Mouse (Mus musculus): Measurements from ENCODE around the gene Lpar1. TPM values are rescaled to one million over a fixed set of nuclear protein-coding genes. Genes with fewer than 3 reads are reported as not detected.
"Not testable (repeated sequence)": the region's sequence is repeated elsewhere in the genome, so short reads cannot be mapped to it uniquely, and the experiment has no call there.

The Lpar1 gene
- polyA plus RNA-seq, 1 experiment from 2014 or later: 142 TPM

DNA sequence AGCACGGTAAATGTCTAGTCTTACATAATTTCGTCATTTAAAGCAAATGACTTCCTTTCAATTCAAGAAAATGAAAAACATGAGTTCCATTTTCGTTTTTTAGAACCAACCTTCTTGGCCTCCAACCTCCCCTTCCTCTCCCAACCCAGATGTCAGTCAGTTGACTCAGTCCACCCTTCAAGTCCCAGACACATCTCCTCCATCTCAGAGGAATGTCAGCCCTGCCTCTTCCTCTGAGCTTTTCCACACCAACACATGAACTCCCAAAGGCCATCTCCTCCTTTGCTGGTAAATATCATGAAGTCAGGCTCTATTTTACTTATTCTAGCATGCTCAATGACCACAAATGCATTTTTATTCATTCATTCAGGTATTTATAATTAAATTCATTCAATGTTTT is 10.5 kb downstream of the Lpar1 start:
- peaks cover 53% of the 10 kb centered on the region for H3K4me1 ChIP-seq
- 43% methylated on average over 3 of the region's 3 CpGs for WGBS
- no peak overlapping the region for H3K27ac ChIP-seq
- no peaks in the 10 kb centered on the region for H3K27me3 ChIP-seq
- peaks cover 42% of the 10 kb centered on the region for H3K36me3 ChIP-seq
- no peak overlapping the region for H3K4me3 ChIP-seq
- H3K9ac ChIP-seq: no peak overlapping the region
- H3K4me2 ChIP-seq: no peak overlapping the region
- H3K9me3 ChIP-seq: no peaks in the 10 kb centered on the region
- no peak for ATAC-seq (ENCODE audit: insufficient number of reproducible peaks, insufficient read depth, low FRiP score, low TSS enrichment, low read depth)

DNA sequence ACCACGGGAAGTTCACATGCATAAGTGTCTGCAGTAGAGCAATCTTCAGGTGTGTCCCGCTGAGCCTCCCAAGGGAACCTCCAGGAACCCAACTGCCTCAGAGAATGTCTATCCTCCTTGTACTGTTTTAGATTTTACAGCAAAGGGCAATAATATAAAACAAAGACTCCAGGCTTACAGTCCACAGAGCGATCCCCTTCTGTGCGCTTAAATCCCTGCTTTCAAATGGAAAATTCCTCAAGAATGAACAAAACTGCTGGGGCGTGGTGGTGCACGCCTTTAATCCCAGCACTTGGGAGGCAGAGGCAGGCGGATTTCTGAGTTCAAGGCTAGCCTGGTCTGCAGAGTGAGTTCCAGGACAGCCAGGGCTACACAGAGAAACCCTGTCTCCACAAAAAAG is 11.0 kb downstream of the Lpar1 start:
- H3K36me3 ChIP-seq: peaks cover 45% of the 10 kb centered on the region
- 90% methylated on average over 7 of the region's 7 CpGs for WGBS

DNA sequence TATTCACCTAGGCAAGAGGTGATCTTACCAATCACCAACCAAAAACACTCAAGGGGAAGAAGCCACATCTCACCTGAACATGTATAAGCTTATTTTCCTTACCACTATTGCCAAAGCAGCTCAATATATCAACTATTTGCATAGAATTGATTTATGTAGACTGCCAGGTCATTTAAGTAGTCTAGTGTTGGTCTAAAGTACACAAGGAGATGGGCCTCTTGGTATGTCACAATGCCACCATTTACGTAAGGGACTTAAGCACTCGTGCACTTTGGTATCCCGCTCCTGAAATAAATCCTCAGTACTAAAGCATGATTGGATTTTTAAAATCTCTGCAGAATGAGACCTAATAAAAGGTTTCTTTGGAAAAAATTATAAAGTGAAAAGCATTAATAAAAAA is 12.9 kb downstream of the Lpar1 start:
- no peak overlapping the region for H3K27ac ChIP-seq
- H3K4me3 ChIP-seq: no peak overlapping the region
- ATAC-seq (ENCODE audit: insufficient number of reproducible peaks, insufficient read depth, low FRiP score, low TSS enrichment, low read depth): no peak
- peaks cover 30% of the 10 kb centered on the region for H3K4me1 ChIP-seq
- H3K9ac ChIP-seq: no peak overlapping the region
- no peaks in the 10 kb centered on the region for H3K27me3 ChIP-seq
- H3K9me3 ChIP-seq: no peaks in the 10 kb centered on the region
- WGBS: 87% methylated on average over 3 of the region's 3 CpGs
- H3K36me3 ChIP-seq: peaks cover 41% of the 10 kb centered on the region
- H3K4me2 ChIP-seq: no peak overlapping the region

More for the DNA sequence above, 11.0 kb downstream of the Lpar1 start:
- not testable (repeated sequence) for H3K4me3 ChIP-seq; H3K27ac ChIP-seq; H3K27me3 ChIP-seq; ATAC-seq (ENCODE audit: insufficient number of reproducible peaks, insufficient read depth, low FRiP score, low TSS enrichment, low read depth); H3K4me2 ChIP-seq; H3K9ac ChIP-seq; H3K9me3 ChIP-seq
- peaks cover 48% of the 10 kb centered on the region for H3K4me1 ChIP-seq

DNA sequence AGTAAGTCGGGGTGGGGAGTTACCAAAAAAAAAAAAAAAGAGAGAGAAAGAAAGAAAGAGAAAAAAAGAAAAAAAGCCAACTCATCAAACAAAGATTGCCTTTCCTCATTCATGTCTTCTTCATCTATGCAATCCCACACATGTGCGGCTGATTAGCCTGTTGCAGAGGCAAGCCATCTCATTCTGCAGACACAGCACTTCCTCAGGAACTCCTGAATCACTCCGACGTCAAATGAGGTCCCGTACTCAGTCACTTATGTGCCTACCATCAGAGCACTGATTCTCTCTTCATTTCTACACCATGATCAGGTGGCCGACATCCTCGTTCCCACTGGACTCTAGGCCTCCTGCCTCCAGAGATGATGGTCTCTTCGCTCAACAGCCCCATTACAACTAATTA is 13.3 kb downstream of the Lpar1 start:
- Histone ChIP-seq H3K4me2 (no peak overlapping the region), H3K4me1 (peaks cover 26% of the 10 kb centered on the region), H3K9ac (no peak overlapping the region), H3K4me3 (no peak overlapping the region), H3K27me3 (no peaks in the 10 kb centered on the region), H3K36me3 (peaks cover 37% of the 10 kb centered on the region), H3K9me3 (no peaks in the 10 kb centered on the region), H3K27ac (no peak overlapping the region)
- WGBS: 48% methylated on average over 8 of the region's 8 CpGs
- ATAC-seq (ENCODE audit: insufficient number of reproducible peaks, insufficient read depth, low FRiP score, low TSS enrichment, low read depth): no peak

DNA sequence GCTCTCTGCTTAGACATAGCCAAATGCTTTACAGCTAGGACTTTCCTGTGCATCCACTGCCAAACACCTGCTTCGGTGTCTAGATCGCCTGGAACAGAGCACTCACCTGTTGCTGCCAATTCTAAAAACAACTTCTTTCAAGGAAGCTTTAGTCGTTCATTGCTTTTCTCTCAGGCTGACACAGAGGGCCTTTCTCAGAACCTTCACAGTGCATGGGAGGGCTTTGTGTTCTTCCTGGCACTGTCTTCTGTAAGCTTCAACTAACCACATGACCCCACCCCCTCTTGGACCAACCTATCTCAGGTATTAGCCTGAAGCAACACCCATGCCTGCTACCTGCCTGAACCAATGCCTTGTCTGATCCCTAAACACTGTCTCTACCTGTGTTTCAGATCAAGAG is 15.0 kb downstream of the Lpar1 start:
- H3K4me3 ChIP-seq: no peak overlapping the region
- H3K27ac ChIP-seq: 0 out of 2 replicates have a peak overlapping the region, but pooled peaks have one; percentile 23
- WGBS: 79% methylated on average over 3 of the region's 3 CpGs

DNA sequence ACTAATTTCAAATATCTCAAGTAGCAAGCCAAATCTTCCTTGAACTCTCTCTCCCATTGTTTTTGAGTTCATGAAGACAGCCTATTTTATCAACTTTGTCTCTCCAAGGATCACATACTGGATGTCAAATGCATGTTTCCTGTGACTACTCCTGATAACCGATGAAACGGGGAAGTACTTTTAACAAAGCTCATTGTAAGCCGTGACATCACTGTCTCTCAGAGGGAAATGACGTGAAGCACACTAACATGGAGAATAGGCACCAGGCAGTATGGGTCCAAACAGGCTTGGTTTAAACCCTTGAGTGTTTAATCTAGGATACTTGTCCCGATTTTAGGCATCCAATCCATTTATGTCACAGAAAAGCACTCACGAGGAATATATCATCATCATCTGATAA is 17.9 kb downstream of the Lpar1 start:
- 83% methylated on average over 6 of the region's 6 CpGs for WGBS
- H3K27me3 ChIP-seq: no peaks in the 10 kb centered on the region
- H3K4me3 ChIP-seq: no peak overlapping the region
- H3K27ac ChIP-seq: no peak overlapping the region
- H3K9ac ChIP-seq: no peak overlapping the region
- H3K36me3 ChIP-seq: peaks cover 10% of the 10 kb centered on the region; the same call in 1 of the 2 replicates
- no peaks in the 10 kb centered on the region for H3K9me3 ChIP-seq
- ATAC-seq (ENCODE audit: insufficient number of reproducible peaks, insufficient read depth, low FRiP score, low TSS enrichment, low read depth): no peak
- H3K4me1 ChIP-seq: peaks cover 33% of the 10 kb centered on the region
- H3K4me2 ChIP-seq: no peak overlapping the region

More for the DNA sequence above, 15.0 kb downstream of the Lpar1 start:
- Histone ChIP-seq H3K27me3 (no peaks in the 10 kb centered on the region), H3K4me2 (no peak overlapping the region), H3K4me1 (peaks cover 30% of the 10 kb centered on the region), H3K9ac (no peak overlapping the region), H3K9me3 (no peaks in the 10 kb centered on the region), H3K36me3 (peaks cover 27% of the 10 kb centered on the region)
- no peak for ATAC-seq (ENCODE audit: insufficient number of reproducible peaks, insufficient read depth, low FRiP score, low TSS enrichment, low read depth)

DNA sequence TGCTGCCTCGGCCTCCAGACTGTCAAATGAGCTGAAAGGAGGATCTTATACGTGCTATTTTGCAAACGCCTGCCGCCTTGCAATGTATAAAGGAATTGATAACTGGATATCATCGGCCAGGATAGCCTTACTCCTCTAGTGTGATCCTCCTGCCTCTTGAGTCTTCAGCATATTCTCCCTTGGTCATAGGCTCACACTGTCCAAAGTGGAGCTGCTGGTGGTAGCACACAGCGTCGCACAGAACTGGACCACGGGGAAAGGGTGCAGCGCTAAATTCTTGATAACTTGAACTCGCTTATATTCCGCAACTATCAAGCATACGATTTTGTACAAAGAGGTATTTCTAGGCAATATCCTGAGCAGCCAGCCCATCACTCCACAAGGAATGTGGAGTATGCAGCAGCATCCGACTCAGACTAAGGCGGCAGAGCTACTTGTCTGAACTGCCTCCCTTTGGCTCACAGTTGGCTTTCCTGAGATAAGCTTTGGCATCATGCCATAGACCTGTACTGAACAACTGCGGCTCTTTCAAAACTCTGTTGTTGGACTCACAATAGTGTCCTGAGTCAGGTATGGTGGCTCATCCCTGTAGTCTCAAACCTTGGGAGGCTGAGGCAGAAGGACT is 18.9 kb downstream of the Lpar1 start:
- ATAC-seq (ENCODE audit: insufficient number of reproducible peaks, insufficient read depth, low FRiP score, low TSS enrichment, low read depth): no peak
- H3K9me3 ChIP-seq: no peaks in the 10 kb centered on the region
- peaks cover 36% of the 10 kb centered on the region for H3K4me1 ChIP-seq
- no peak overlapping the region for H3K4me3 ChIP-seq
- 72% methylated on average over 15 of the region's 15 CpGs for WGBS
- H3K4me2 ChIP-seq: 0 out of 2 replicates have a peak overlapping the region, but pooled peaks have one; percentile 9
- 0 out of 2 replicates have a peak overlapping the region, but pooled peaks have one; percentile 16 for H3K9ac ChIP-seq
- 0 out of 2 replicates have a peak overlapping the region, but pooled peaks have one; percentile 12 for H3K27ac ChIP-seq
- H3K27me3 ChIP-seq: no peaks in the 10 kb centered on the region
- peaks cover 10% of the 10 kb centered on the region; the same call in 1 of the 2 replicates for H3K36me3 ChIP-seq

DNA sequence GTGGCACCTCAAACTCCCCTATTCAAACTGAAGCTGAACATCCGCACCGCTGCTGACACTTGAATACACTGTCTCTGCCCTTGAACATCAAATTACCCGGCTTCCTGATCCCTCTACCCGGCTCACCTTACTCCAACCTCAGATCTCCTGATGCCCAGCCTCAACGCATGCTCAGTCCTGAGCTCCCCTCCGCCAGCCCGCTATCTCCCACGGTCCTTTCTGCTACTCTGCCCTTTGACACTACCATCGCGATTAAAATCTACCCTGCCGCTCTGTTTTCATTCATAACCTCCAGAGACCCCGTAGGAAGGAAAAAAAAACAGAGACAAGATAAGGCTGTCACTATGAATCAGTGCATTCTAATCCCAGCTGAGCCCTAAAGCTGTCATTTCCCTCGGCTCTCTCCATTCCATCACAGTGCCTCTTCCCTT is 19.5 kb downstream of the Lpar1 start:
- Histone ChIP-seq H3K4me1 (peaks cover 41% of the 10 kb centered on the region), H3K27ac (0 out of 2 replicates have a peak overlapping the region, but pooled peaks have one; percentile 12), H3K9ac (0 out of 2 replicates have a peak overlapping the region, but pooled peaks have one; percentile 16), H3K4me3 (no peak overlapping the region), H3K9me3 (no peaks in the 10 kb centered on the region), H3K36me3 (peaks cover 10% of the 10 kb centered on the region; the same call in 1 of the 2 replicates), H3K4me2 (0 out of 2 replicates have a peak overlapping the region, but pooled peaks have one; percentile 9), H3K27me3 (no peaks in the 10 kb centered on the region)
- no peak for ATAC-seq (ENCODE audit: insufficient number of reproducible peaks, insufficient read depth, low FRiP score, low TSS enrichment, low read depth)
- WGBS: 24% methylated on average over 13 of the region's 13 CpGs

DNA sequence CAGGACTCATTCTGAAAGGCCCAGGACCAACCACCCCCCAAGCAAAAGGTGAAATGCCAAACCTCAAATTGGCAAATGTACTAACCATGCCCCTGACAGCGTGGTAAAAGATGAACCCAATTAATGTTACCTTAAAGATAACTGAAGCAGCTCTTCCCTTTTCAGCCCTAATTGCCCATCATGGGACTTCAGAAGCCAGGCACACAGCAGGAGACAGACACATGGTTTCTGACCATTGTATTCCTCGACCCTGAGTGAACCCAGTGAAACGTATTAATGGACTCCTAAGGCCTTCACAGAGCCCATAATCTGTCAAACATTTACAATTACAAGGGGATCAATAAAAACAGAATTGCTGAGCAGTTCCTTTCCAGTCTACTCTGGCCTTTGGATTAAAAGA is 20.2 kb downstream of the Lpar1 start:
- H3K4me2 ChIP-seq: no peak overlapping the region
- ATAC-seq (ENCODE audit: insufficient number of reproducible peaks, insufficient read depth, low FRiP score, low TSS enrichment, low read depth): no peak
- H3K36me3 ChIP-seq: peaks cover 5% of the 10 kb centered on the region; the same call in 1 of the 2 replicates
- 47% methylated on average over 3 of the region's 3 CpGs for WGBS
- H3K27ac ChIP-seq: no peak overlapping the region
- H3K4me1 ChIP-seq: peaks cover 47% of the 10 kb centered on the region
- H3K9me3 ChIP-seq: no peaks in the 10 kb centered on the region
- no peak overlapping the region for H3K4me3 ChIP-seq
- no peaks in the 10 kb centered on the region for H3K27me3 ChIP-seq
- H3K9ac ChIP-seq: no peak overlapping the region

DNA sequence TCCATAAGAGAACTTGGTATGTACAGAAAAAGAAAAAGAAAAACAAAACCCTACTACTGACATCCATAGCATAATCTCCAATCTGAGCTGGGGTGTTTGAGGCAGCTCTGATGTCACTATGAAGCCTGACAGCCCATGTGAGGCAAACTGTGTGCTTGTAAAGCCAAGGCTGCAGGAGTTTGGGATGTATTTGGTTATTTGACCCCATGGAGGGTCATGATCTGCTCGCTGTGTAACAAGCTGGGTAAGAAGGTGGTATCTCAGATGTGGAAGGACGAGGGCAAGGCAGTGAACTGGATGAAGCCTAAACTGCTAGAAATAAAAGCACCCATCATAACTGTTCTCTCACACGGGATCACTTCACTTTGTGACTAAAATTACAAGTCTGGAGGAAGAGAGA is 21.4 kb downstream of the Lpar1 start:
- ATAC-seq (ENCODE audit: insufficient number of reproducible peaks, insufficient read depth, low FRiP score, low TSS enrichment, low read depth): no peak
- no peak overlapping the region for H3K9ac ChIP-seq
- H3K4me3 ChIP-seq: no peak overlapping the region
- H3K4me2 ChIP-seq: no peak overlapping the region
- WGBS: 52% methylated on average over 3 of the region's 3 CpGs
- H3K27ac ChIP-seq: no peak overlapping the region
- H3K4me1 ChIP-seq: peaks cover 53% of the 10 kb centered on the region
- no peaks in the 10 kb centered on the region for H3K27me3 ChIP-seq
- no peaks in the 10 kb centered on the region for H3K9me3 ChIP-seq
- H3K36me3 ChIP-seq: no peaks in the 10 kb centered on the region

DNA sequence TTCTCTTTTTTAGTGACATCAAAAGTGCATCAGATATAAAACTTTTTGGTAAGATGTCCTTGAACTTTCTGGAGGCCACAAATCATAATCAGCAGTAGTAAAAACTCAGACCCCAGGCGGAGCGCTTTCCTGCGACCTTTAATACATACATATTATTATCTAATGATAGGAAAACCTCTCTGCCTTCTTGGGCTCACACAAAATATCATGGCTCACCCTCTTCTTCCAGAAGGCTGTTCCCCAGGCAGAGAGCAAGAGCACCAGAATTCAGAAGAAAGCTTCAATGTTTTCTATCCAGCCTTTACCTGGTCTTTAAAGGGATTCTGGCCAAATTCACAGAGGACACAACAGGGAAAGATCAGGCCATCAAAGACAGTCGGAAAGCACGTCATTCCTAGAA is 23.0 kb downstream of the Lpar1 start:
- Histone ChIP-seq H3K9ac (no peak overlapping the region), H3K4me2 (no peak overlapping the region), H3K4me1 (peaks cover 56% of the 10 kb centered on the region), H3K27ac (0 out of 2 replicates have a peak overlapping the region, but pooled peaks have one; percentile 23), H3K4me3 (no peak overlapping the region), H3K27me3 (no peaks in the 10 kb centered on the region), H3K36me3 (no peaks in the 10 kb centered on the region), H3K9me3 (no peaks in the 10 kb centered on the region)
- ATAC-seq (ENCODE audit: insufficient number of reproducible peaks, insufficient read depth, low FRiP score, low TSS enrichment, low read depth): no peak
- 59% methylated on average over 5 of the region's 5 CpGs for WGBS

DNA sequence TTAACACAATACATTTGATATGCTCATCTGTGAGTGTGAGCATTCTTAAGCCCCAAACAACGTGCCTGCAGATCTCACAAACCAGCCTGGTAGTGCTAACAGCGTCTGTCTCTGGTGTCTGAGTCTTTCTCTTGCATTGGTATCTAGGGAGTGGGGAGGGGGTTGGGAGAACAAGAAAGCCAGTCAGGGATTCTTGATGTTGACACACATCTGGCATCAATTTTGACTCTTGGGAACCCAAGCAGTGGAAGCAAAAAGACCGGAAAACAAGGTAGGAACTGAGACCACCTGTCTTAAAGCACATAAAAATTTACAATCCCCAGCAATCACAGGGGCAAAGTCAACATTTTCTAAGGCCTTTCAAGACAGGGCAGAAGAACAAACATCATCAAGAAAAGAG is 23.4 kb downstream of the Lpar1 start:
- 8% methylated on average over 3 of the region's 3 CpGs for WGBS

More for the DNA sequence above, 23.4 kb downstream of the Lpar1 start:
- Histone ChIP-seq H3K9ac (no peak overlapping the region), H3K27ac (peak overlapping the region; percentile 23; the same call in 1 of the 2 replicates), H3K4me2 (no peak overlapping the region), H3K4me3 (no peak overlapping the region), H3K4me1 (peaks cover 54% of the 10 kb centered on the region), H3K9me3 (no peaks in the 10 kb centered on the region), H3K36me3 (no peaks in the 10 kb centered on the region), H3K27me3 (no peaks in the 10 kb centered on the region)
- ATAC-seq (ENCODE audit: insufficient number of reproducible peaks, insufficient read depth, low FRiP score, low TSS enrichment, low read depth): no peak
